Mouse (Mus musculus): Measurements from ENCODE around the gene Dtnbp1. TPM values are rescaled to one million over a fixed set of nuclear protein-coding genes. Genes with fewer than 3 reads are reported as not detected.

Dtnbp1 gene
- polyA plus RNA-seq, 1 experiment from 2014 or later = 42.3 TPM

DNA sequence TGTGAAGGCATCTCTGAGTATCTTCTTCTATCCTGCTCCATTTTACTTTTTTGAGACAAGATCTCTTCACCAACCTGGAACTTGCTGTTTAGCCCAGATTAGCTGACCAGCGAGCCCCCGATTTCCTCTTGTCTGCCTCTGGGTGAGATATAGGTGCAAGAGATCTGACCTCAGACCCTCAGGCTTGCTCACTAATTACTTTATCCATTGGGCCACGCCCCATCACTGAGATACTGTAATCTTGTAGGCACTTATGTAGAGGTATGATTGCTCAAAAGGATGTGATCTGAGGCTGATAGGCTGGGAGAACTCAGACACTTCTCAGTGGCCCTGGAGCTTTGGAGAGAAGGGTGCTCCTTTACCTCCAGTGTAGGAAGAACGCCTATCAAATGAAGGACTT lies 30.5 kb upstream of the Dtnbp1 start:
- Histone ChIP-seq H3K36me3 (ENCODE audit: control insufficient read depth, insufficient read depth, low read length) (no peaks in the 10 kb centered on the region), H3K27me3 (replicated peaks; ENCODE audit: control insufficient read depth, insufficient read depth, low read length) (no peaks in the 10 kb centered on the region; the same call in 1 of the 2 replicates), H3K4me1 (replicated peaks; ENCODE audit: control insufficient read depth, insufficient read depth, low read length) (peaks cover 7% of the 10 kb centered on the region), H3K4me3 (ENCODE audit: low read depth, low read length) (no peak overlapping the region), H3K4me2 (no peak overlapping the region), H3K9ac (ENCODE audit: low read depth, low read length) (no peak overlapping the region), H3K27ac (ENCODE audit: low read depth, low read length) (no peak overlapping the region), H3K9me3 (ENCODE audit: control insufficient read depth, low read length) (no peaks in the 10 kb centered on the region)
- ATAC-seq (replicated peaks; ENCODE audit: low FRiP score) = no peak
- WGBS = 45% methylated on average over 4 of the region's 4 CpGs
- DNase-seq (ENCODE audit: low spot score) = no peak

DNA sequence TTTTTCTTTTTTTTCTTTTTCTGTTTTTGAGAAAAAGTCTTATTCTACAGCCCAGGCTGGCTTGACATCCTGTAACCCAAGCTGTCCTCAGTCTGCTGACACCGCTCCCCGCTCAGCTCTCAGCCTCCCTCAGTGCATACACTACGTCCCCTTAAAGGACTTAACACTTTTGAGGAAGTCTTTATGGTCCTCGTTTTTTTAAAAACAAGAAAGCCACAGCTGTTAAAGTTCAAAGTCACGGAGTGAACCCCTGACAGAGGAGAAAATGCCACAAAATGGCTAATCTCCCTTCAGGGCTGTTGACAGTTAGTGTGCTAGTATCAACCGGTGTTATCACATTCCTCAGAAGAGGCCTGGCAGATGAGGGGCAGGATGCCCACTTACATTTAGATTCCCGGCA lies 29.8 kb upstream of the Dtnbp1 start:
- Histone ChIP-seq H3K4me1 (replicated peaks; ENCODE audit: control insufficient read depth, insufficient read depth, low read length) (peaks cover 7% of the 10 kb centered on the region), H3K4me3 (ENCODE audit: low read depth, low read length) (no peak overlapping the region), H3K36me3 (ENCODE audit: control insufficient read depth, insufficient read depth, low read length) (no peaks in the 10 kb centered on the region), H3K27me3 (replicated peaks; ENCODE audit: control insufficient read depth, insufficient read depth, low read length) (no peaks in the 10 kb centered on the region; the same call in 1 of the 2 replicates), H3K27ac (ENCODE audit: low read depth, low read length) (no peak overlapping the region), H3K4me2 (no peak overlapping the region), H3K9ac (ENCODE audit: low read depth, low read length) (no peak overlapping the region), H3K9me3 (ENCODE audit: control insufficient read depth, low read length) (no peaks in the 10 kb centered on the region)
- WGBS = 24% methylated on average over 7 of the region's 7 CpGs
- DNase-seq (ENCODE audit: low spot score) (no peak), ATAC-seq (replicated peaks; ENCODE audit: low FRiP score) (no peak; the same call in 1 of the 2 replicates)

DNA sequence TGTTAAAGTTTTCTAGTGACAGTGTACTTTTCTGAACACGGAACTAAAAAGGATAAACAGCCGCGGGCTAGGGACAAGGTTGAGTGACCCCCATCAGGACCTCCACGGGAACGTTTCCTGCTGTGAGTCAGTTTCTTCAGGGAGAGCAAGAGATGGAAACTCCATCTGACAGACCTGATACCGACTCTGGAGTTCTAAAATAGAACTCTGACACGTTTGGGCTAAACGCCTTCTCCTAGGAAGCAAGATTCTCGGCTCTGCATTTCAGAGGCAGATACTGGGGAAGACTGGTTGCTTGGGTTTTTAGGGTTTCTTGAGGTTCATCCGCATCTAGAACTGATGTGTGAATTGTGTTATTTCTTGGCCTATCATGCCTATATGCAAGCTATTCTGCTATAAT lies 29.4 kb upstream of the Dtnbp1 start:
- ATAC-seq (replicated peaks; ENCODE audit: low FRiP score) (no peak), DNase-seq (ENCODE audit: low spot score) (no peak)
- Histone ChIP-seq H3K4me1 (replicated peaks; ENCODE audit: control insufficient read depth, insufficient read depth, low read length) (peaks cover 7% of the 10 kb centered on the region), H3K9ac (ENCODE audit: low read depth, low read length) (no peak overlapping the region), H3K27ac (ENCODE audit: low read depth, low read length) (no peak overlapping the region), H3K36me3 (ENCODE audit: control insufficient read depth, insufficient read depth, low read length) (no peaks in the 10 kb centered on the region), H3K9me3 (ENCODE audit: control insufficient read depth, low read length) (no peaks in the 10 kb centered on the region), H3K4me2 (no peak overlapping the region), H3K4me3 (ENCODE audit: low read depth, low read length) (no peak overlapping the region), H3K27me3 (replicated peaks; ENCODE audit: control insufficient read depth, insufficient read depth, low read length) (no peaks in the 10 kb centered on the region; the same call in 1 of the 2 replicates)
- 38% methylated on average over 10 of the region's 10 CpGs for WGBS

DNA sequence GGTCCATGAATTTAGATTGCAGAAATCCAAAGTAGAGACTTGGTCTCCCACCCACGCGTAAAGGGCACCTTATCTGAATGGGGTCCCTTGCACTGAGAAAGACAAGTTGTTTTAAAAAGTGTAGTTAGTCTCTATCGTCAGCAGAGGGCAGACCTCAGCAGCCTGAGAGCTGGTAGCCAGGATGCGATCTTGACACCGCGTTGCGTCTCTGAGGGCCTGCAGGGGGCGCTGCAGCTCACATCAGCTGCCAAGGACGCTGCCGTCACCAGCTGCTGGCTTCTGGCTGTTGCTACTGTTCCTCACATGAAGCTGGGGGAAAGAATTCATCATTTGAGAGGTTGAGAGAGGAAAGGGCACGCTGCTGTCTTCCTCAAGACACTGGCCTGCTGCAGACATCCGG lies 28.9 kb upstream of the Dtnbp1 start:
- ATAC-seq (replicated peaks; ENCODE audit: low FRiP score) = peak; percentile 34; the same call in 1 of the 2 replicates

DNA sequence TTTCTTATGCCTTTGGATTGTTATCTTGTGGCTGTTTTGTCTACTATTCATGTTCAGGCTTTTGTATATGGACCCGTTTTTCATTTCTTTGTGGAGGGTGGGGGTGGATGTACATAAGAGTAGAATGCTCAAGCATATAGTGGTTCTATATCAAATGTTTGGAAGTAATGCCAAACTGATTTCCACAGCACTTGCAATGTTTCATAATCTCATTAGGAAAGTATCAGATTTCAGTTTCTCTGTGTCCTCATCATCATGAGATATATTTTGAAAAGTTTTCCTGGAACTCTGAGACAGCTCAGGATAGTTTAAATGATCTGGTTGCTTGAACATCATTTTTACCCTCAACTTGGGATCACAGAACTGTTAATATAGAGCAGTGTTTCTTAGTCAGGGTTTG lies 27.8 kb upstream of the Dtnbp1 start:
- WGBS = 63% methylated on average over 1 of the region's 1 CpGs

More for the DNA sequence above, 28.9 kb upstream of the Dtnbp1 start:
- H3K27ac ChIP-seq (ENCODE audit: low read depth, low read length) = no peak overlapping the region
- peak; percentile 74 for DNase-seq (ENCODE audit: low spot score)
- WGBS = 9% methylated on average over 12 of the region's 12 CpGs
- H3K4me1 ChIP-seq (replicated peaks; ENCODE audit: control insufficient read depth, insufficient read depth, low read length) = peaks cover 7% of the 10 kb centered on the region
- H3K4me2 ChIP-seq = no peak overlapping the region
- H3K9me3 ChIP-seq (ENCODE audit: control insufficient read depth, low read length) = no peaks in the 10 kb centered on the region
- no peak overlapping the region for H3K9ac ChIP-seq (ENCODE audit: low read depth, low read length)
- no peaks in the 10 kb centered on the region; the same call in 1 of the 2 replicates for H3K27me3 ChIP-seq (replicated peaks; ENCODE audit: control insufficient read depth, insufficient read depth, low read length)
- H3K36me3 ChIP-seq (ENCODE audit: control insufficient read depth, insufficient read depth, low read length) = no peaks in the 10 kb centered on the region
- no peak overlapping the region for H3K4me3 ChIP-seq (ENCODE audit: low read depth, low read length)

DNA sequence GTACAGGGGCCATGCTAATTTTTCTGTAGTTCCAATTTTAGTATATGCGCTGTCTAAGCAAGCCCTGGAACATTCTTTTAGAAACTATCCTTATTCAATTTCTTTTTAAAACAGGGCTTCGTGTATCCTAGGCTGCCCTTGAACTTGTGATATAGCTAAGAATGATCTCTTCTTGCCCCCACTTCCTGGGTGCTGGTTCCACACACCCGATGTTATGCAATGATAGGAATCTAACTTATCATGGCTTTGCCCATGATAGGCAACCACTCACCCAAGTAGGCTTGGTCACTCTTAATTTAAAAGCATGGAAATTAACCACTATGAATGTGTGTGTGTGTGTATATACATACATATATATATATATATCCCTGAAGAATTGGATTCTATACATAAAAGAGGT lies 24.3 kb upstream of the Dtnbp1 start:
- WGBS = 72% methylated on average over 3 of the region's 3 CpGs
- H3K4me3 ChIP-seq (ENCODE audit: low read depth, low read length) = no peak overlapping the region
- no peaks in the 10 kb centered on the region for H3K36me3 ChIP-seq (ENCODE audit: control insufficient read depth, insufficient read depth, low read length)
- no peak overlapping the region for H3K4me2 ChIP-seq
- ATAC-seq (replicated peaks; ENCODE audit: low FRiP score) (no peak), DNase-seq (ENCODE audit: low spot score) (no peak)
- 0 out of 2 replicates have a peak, but pooled peaks cover 4% of the 10 kb centered on the region for H3K27me3 ChIP-seq (replicated peaks; ENCODE audit: control insufficient read depth, insufficient read depth, low read length)
- H3K27ac ChIP-seq (ENCODE audit: low read depth, low read length) = no peak overlapping the region
- no peaks in the 10 kb centered on the region for H3K4me1 ChIP-seq (replicated peaks; ENCODE audit: control insufficient read depth, insufficient read depth, low read length)
- no peaks in the 10 kb centered on the region for H3K9me3 ChIP-seq (ENCODE audit: control insufficient read depth, low read length)
- no peak overlapping the region for H3K9ac ChIP-seq (ENCODE audit: low read depth, low read length)

More for the DNA sequence above, 27.8 kb upstream of the Dtnbp1 start:
- no peak overlapping the region for H3K27ac ChIP-seq (ENCODE audit: low read depth, low read length)
- ATAC-seq (replicated peaks; ENCODE audit: low FRiP score) (no peak), DNase-seq (ENCODE audit: low spot score) (no peak)
- H3K9ac ChIP-seq (ENCODE audit: low read depth, low read length) = no peak overlapping the region
- H3K9me3 ChIP-seq (ENCODE audit: control insufficient read depth, low read length) = no peaks in the 10 kb centered on the region
- no peaks in the 10 kb centered on the region for H3K36me3 ChIP-seq (ENCODE audit: control insufficient read depth, insufficient read depth, low read length)
- no peaks in the 10 kb centered on the region; the same call in 1 of the 2 replicates for H3K27me3 ChIP-seq (replicated peaks; ENCODE audit: control insufficient read depth, insufficient read depth, low read length)
- H3K4me3 ChIP-seq (ENCODE audit: low read depth, low read length) = no peak overlapping the region
- peaks cover 7% of the 10 kb centered on the region for H3K4me1 ChIP-seq (replicated peaks; ENCODE audit: control insufficient read depth, insufficient read depth, low read length)
- no peak overlapping the region for H3K4me2 ChIP-seq

DNA sequence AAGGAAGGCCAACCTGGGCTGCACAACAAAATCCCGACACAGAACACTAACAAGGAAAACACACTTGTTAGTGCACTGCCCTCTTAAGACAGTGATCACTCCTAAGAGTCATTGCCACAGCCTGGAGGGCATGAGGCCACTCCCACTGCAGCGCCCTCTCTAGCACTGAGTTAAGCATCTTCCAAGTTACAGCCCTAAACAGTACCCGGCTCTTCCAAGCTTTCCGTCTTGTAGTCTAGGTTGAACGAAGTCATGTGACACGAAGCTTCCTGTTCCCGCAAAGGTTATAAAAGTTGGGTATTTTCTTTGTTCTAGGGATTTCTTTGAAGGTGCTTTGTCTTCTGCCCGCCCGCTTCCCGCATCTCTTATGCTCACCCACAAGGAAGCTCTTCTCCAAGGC lies 22.9 kb upstream of the Dtnbp1 start:
- ATAC-seq (replicated peaks; ENCODE audit: low FRiP score) (no peak), DNase-seq (ENCODE audit: low spot score) (no peak)
- no peak overlapping the region for H3K4me3 ChIP-seq (ENCODE audit: low read depth, low read length)
- H3K4me1 ChIP-seq (replicated peaks; ENCODE audit: control insufficient read depth, insufficient read depth, low read length) = no peaks in the 10 kb centered on the region
- H3K9me3 ChIP-seq (ENCODE audit: control insufficient read depth, low read length) = no peaks in the 10 kb centered on the region
- H3K36me3 ChIP-seq (ENCODE audit: control insufficient read depth, insufficient read depth, low read length) = no peaks in the 10 kb centered on the region
- H3K4me2 ChIP-seq = no peak overlapping the region
- H3K27me3 ChIP-seq (replicated peaks; ENCODE audit: control insufficient read depth, insufficient read depth, low read length) = 0 out of 2 replicates have a peak, but pooled peaks cover 4% of the 10 kb centered on the region
- no peak overlapping the region for H3K27ac ChIP-seq (ENCODE audit: low read depth, low read length)
- H3K9ac ChIP-seq (ENCODE audit: low read depth, low read length) = no peak overlapping the region
- 85% methylated on average over 10 of the region's 10 CpGs for WGBS

DNA sequence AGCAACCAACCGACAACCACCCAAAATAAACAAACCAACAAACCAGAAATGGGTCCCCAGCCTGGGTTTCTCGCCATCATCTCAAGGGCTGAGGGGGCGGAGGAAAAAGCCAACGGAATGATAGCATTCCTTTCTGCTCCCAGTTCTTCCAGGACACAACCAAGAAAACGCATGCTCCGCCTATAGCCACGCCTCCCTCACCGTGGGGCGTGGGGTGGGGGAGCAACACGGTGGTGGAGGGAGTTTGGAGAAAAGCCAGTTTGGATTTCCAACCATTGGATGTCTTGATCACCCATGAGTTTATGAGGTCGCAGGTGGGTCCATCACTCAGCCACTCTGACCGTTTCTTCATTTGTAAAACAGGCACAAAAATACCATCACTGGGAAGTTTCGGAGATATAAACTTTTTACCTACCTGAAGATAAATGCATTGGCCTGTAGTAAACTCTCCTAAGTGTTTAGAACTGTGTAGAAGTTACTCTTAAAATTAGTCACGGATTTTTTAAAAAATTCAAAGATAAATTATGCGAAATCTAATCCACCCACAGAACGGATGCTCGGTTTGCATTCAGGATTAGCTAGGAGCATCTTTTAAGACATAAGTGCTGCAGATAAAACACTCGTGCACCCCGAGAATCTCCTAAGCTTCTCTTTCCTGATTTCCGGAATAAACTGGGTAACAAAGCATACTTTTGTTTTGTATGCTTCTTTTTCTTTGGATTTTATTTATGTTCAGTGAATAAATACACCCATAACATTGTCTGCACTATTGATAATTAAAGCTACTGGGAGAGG lies 21.6 kb upstream of the Dtnbp1 start:
- 74% methylated on average over 20 of the region's 20 CpGs for WGBS
- H3K4me3 ChIP-seq (ENCODE audit: low read depth, low read length) = no peak overlapping the region
- no peak overlapping the region for H3K9ac ChIP-seq (ENCODE audit: low read depth, low read length)
- DNase-seq (ENCODE audit: low spot score) (no peak), ATAC-seq (replicated peaks; ENCODE audit: low FRiP score) (no peak)
- no peaks in the 10 kb centered on the region for H3K4me1 ChIP-seq (replicated peaks; ENCODE audit: control insufficient read depth, insufficient read depth, low read length)
- no peak overlapping the region for H3K27ac ChIP-seq (ENCODE audit: low read depth, low read length)
- H3K27me3 ChIP-seq (replicated peaks; ENCODE audit: control insufficient read depth, insufficient read depth, low read length) = 0 out of 2 replicates have a peak, but pooled peaks cover 4% of the 10 kb centered on the region
- no peaks in the 10 kb centered on the region for H3K36me3 ChIP-seq (ENCODE audit: control insufficient read depth, insufficient read depth, low read length)
- no peaks in the 10 kb centered on the region for H3K9me3 ChIP-seq (ENCODE audit: control insufficient read depth, low read length)
- no peak overlapping the region for H3K4me2 ChIP-seq

DNA sequence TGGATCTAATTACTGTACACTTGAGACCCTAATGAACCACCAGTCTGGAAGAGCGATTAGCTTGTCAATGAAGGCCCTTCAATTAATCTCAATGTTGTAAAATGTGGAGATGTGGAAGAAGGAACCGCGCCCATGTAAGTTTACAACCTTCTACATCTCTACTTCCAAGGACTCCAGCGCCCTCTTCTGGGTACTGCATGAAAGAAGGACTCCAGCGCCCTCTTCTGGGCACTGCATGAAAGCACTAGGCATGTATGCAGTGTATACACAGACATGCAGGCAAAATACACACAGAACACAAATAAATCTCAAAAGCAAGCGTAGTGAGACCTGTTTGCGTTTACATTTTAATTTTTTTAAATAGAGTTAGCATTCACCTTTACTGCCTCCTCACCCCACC lies 6.2 kb upstream of the Dtnbp1 start:
- Histone ChIP-seq H3K9me3 (ENCODE audit: control insufficient read depth, low read length) (no peaks in the 10 kb centered on the region), H3K36me3 (ENCODE audit: control insufficient read depth, insufficient read depth, low read length) (no peaks in the 10 kb centered on the region), H3K9ac (ENCODE audit: low read depth, low read length) (no peak overlapping the region), H3K27me3 (replicated peaks; ENCODE audit: control insufficient read depth, insufficient read depth, low read length) (no peaks in the 10 kb centered on the region), H3K27ac (ENCODE audit: low read depth, low read length) (no peak overlapping the region), H3K4me1 (replicated peaks; ENCODE audit: control insufficient read depth, insufficient read depth, low read length) (no peaks in the 10 kb centered on the region), H3K4me3 (ENCODE audit: low read depth, low read length) (no peak overlapping the region), H3K4me2 (no peak overlapping the region)
- WGBS = 81% methylated on average over 7 of the region's 7 CpGs
- DNase-seq (ENCODE audit: low spot score) (no peak), ATAC-seq (replicated peaks; ENCODE audit: low FRiP score) (no peak)

Data from liver, embryonic 11.5 days (tissue).